Comparison of ENCODE assay signal across 7 mouse cellular contexts in the genomic region with DNA sequence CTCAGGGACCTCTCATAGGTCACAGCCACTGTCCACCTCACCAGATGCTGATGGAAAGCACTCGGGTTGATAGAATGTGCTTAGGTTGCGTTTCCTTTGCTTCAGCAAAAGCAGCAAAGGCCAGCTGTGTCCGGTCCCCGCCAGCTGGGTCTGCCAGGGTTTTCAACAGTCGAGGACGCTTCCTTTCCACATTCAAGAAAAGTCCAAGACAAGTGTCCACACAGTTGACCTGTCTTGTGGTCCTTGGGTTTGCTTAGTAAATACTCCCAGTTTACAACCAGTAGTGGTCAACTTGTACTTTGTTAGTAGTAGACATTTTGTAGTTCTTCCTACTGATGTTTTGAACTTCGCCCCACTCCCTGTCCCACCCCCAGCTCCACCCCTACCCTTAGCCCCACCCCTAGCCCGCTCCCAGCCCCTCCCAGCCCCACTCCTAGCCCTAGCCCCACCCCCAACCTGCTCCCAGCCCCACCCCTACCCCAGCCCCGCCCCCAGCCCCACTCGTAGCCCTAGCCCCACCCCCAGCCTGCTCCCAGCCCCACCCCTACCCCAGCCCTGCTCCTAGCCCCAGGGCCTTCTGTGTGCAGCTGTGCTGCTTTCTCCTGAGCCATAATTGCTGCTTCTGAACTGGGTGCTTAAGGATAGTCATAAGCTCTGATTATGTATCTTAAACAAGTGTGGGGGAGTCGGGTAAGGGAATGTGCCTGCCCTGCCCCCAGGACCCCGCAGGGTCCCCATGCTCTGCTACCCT. TPM values are rescaled to one million over a fixed set of nuclear protein-coding genes. Genes with fewer than 3 reads are reported as not detected.
DNase-seq lines count a peak whose midpoint lies in the region; ATAC-seq and TF ChIP-seq lines count a peak whose summit lies in the region.

No protein-coding gene starts in this region.

- DNase-seq in NIH3T3 (ENCODE audit: low read depth): peak; percentile 30
- DNase-seq in liver: peak; percentile 85
- no peak for DNase-seq in midbrain, postnatal 0 days (ENCODE audit: low spot score)
- no peak for DNase-seq in cerebellum, adult 9-10 months
- DNase-seq in retina, embryonic 14.5 days (ENCODE audit: low spot score): no peak

- H3K9ac ChIP-seq in embryonic facial prominence, embryonic 13.5 days: no peak overlapping the region
- no peak overlapping the region for H3K9ac ChIP-seq in hindbrain, embryonic 15.5 days
- no peak overlapping the region for H3K9ac ChIP-seq in midbrain, postnatal 0 days (replicated peaks; ENCODE audit: low read length, poor library complexity, severe bottlenecking)

- no peaks in the 10 kb centered on the region for H3K9me3 ChIP-seq in embryonic facial prominence, embryonic 13.5 days
- H3K9me3 ChIP-seq in hindbrain, embryonic 15.5 days: no peaks in the 10 kb centered on the region
- H3K9me3 ChIP-seq in midbrain, postnatal 0 days (ENCODE audit: low read length): no peaks in the 10 kb centered on the region

- ATAC-seq in embryonic facial prominence, embryonic 13.5 days (ENCODE audit: insufficient number of reproducible peaks, insufficient read depth, low FRiP score, low TSS enrichment, low read depth): no peak
- ATAC-seq in hindbrain, embryonic 15.5 days (ENCODE audit: low FRiP score, low read depth): no peak
- 0 out of 2 replicates have a peak, but pooled peaks have one; percentile 25 for ATAC-seq in midbrain, postnatal 0 days (ENCODE audit: low FRiP score)

- no peak overlapping the region for H3K4me3 ChIP-seq in embryonic facial prominence, embryonic 13.5 days
- H3K4me3 ChIP-seq in hindbrain, embryonic 15.5 days: no peak overlapping the region
- no peak overlapping the region for H3K4me3 ChIP-seq in midbrain, postnatal 0 days (ENCODE audit: low read depth, low read length)

- no peak for TF ChIP-seq CTCF in midbrain, postnatal 0 days (IDR thresholded peaks at IDR 0.05)

- H3K4me1 ChIP-seq in embryonic facial prominence, embryonic 13.5 days: peaks cover 9% of the 10 kb centered on the region; the same call in 1 of the 2 replicates
- peaks cover 15% of the 10 kb centered on the region for H3K4me1 ChIP-seq in hindbrain, embryonic 15.5 days (replicated peaks)
- 0 out of 2 replicates have a peak, but pooled peaks cover 5% of the 10 kb centered on the region for H3K4me1 ChIP-seq in midbrain, postnatal 0 days (ENCODE audit: insufficient read depth, low read length)

- H3K36me3 ChIP-seq in embryonic facial prominence, embryonic 13.5 days: peaks cover 69% of the 10 kb centered on the region
- H3K36me3 ChIP-seq in hindbrain, embryonic 15.5 days: no peaks in the 10 kb centered on the region
- peaks cover 2% of the 10 kb centered on the region; the same call in 1 of the 2 replicates for H3K36me3 ChIP-seq in midbrain, postnatal 0 days (ENCODE audit: insufficient read depth, low read length)

- no peak overlapping the region for H3K4me2 ChIP-seq in embryonic facial prominence, embryonic 13.5 days
- H3K4me2 ChIP-seq in hindbrain, embryonic 15.5 days: no peak overlapping the region
- H3K4me2 ChIP-seq in midbrain, postnatal 0 days (ENCODE audit: low read depth, low read length, poor library complexity, severe bottlenecking): no peak overlapping the region

- H3K27me3 ChIP-seq in embryonic facial prominence, embryonic 13.5 days: no peaks in the 10 kb centered on the region
- no peaks in the 10 kb centered on the region for H3K27me3 ChIP-seq in hindbrain, embryonic 15.5 days
- H3K27me3 ChIP-seq in midbrain, postnatal 0 days (ENCODE audit: insufficient read depth, low read length): no peaks in the 10 kb centered on the region

- 62% methylated on average over 12 of the region's 12 CpGs for WGBS in embryonic facial prominence, embryonic 13.5 days
- 62% methylated on average over 11 of the region's 12 CpGs for WGBS in hindbrain, embryonic 15.5 days
- 64% methylated on average over 11 of the region's 12 CpGs for WGBS in midbrain, postnatal 0 days

- H3K27ac ChIP-seq in embryonic facial prominence, embryonic 13.5 days: peak overlapping the region; percentile 68; the same call in 1 of the 2 replicates
- H3K27ac ChIP-seq in hindbrain, embryonic 15.5 days (replicated peaks): peak overlapping the region; percentile 33
- H3K27ac ChIP-seq in midbrain, postnatal 0 days (ENCODE audit: low read depth, low read length): 0 out of 2 replicates have a peak overlapping the region, but pooled peaks have one; percentile 4

RNA-seq across cellular contexts. Expression of gene Wdsub1, which starts 41.0 kb away (rescaled TPM):
- polyA plus RNA-seq in embryonic facial prominence, embryonic 13.5 days (2015; fragmentation: Nextera tagmentation; extraction: Ambion mirVana): 44.1 and 45.8 TPM in 2 replicates
- 17.7 and 18.8 TPM in 2 replicates for polyA plus RNA-seq in hindbrain, embryonic 15.5 days (2015; fragmentation: Nextera tagmentation; extraction: Ambion mirVana)
- total RNA-seq in midbrain, postnatal 0 days (2014; rRNA removed): 28.6 and 67.0 TPM in 2 replicates
- 21.3 and 23.6 TPM in 2 replicates for polyA plus RNA-seq in midbrain, postnatal 0 days (2015; fragmentation: Nextera tagmentation; extraction: Ambion mirVana)

Comparison
In these comparisons a context has a peak if more than half of its experiments do, and no peak if none do; other contexts are left out.
1. DNase-seq: peak in NIH3T3 (single experiment) and liver (single experiment); none in midbrain, postnatal 0 days (single experiment), cerebellum, adult 9-10 months (single experiment) and retina, embryonic 14.5 days (single experiment).
2. H3K27ac ChIP-seq: peak in every context shown above with its lines; median percentile 68 in embryonic facial prominence, embryonic 13.5 days; 33 in hindbrain, embryonic 15.5 days; 4 in midbrain, postnatal 0 days.